32 mouse cellular contexts compared by ENCODE assay signal in the genomic region with DNA sequence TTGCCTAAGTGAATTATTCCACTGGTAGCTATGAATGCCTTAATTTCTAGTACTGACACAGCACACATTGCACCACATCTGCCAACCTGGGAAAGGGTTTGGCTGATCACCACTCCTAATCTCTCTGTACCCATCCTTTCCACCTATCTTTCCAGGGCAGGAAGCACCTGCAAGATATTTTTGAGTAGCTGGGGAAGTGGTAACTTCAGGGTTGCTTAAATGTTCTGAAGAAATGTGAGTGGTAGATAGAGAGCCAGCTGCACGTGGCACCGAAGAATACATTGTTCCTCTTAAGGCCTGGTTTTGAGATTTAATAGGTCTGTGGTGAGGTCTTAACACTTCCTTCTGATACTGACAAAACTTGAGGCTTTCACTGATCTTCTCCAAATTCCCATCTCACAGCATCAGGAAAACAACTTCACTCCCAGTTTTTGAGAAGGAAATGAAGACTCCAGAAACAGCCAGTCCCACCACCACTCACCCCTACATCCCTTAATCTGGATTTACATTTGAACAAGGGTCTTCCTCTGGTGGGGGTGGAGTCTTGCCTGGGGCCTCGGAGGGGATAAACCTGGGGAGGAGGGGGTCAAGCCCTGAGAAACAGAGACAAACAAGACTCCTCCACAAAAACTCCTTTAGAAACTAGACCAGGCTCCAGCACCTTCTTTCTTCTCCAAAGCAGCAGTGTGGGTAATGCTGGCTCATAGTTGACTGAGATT. TPM values are rescaled to one million over a fixed set of nuclear protein-coding genes. Genes with fewer than 3 reads are reported as not detected.
DNase-seq lines count a peak whose midpoint lies in the region; ATAC-seq lines count a peak whose summit lies in the region.
"Had no signal": no experiment of that assay in that cellular context is flagged by ENCODE, and none has a peak within 500 bp of the region (broad histone marks: within the 10 kb centered on the region; RNA-seq: fewer than 3 reads in every experiment).

No protein-coding gene starts in this region.

- no peaks in the 10 kb centered on the region for H3K4me1 ChIP-seq in limb, embryonic 10.5 days
- no peaks in the 10 kb centered on the region for H3K4me1 ChIP-seq in kidney, embryonic 15.5 days
- H3K4me1 ChIP-seq: embryonic facial prominence, embryonic 15.5 days; forebrain, embryonic 13.5 days; heart, embryonic 10.5 days; limb, embryonic 13.5 days; lung, embryonic 15.5 days had no signal

- H3K9me3 ChIP-seq in limb, embryonic 10.5 days (replicated peaks): no peaks in the 10 kb centered on the region
- H3K9me3 ChIP-seq in kidney, embryonic 15.5 days (replicated peaks): no peaks in the 10 kb centered on the region
- H3K9me3 ChIP-seq: embryonic facial prominence, embryonic 10.5 days; embryonic facial prominence, embryonic 15.5 days; forebrain, embryonic 13.5 days; heart, embryonic 10.5 days; heart, embryonic 15.5 days; hindbrain, embryonic 13.5 days; limb, embryonic 13.5 days; lung, embryonic 15.5 days; neural tube, embryonic 13.5 days had no signal

- H3K36me3 ChIP-seq in limb, embryonic 10.5 days: no peaks in the 10 kb centered on the region
- H3K36me3 ChIP-seq in kidney, embryonic 15.5 days: no peaks in the 10 kb centered on the region
- H3K36me3 ChIP-seq: embryonic facial prominence, embryonic 10.5 days; embryonic facial prominence, embryonic 15.5 days; heart, embryonic 10.5 days; heart, embryonic 15.5 days; hindbrain, embryonic 13.5 days; limb, embryonic 13.5 days; lung, embryonic 15.5 days; neural tube, embryonic 13.5 days had no signal

- no peak overlapping the region for H3K27ac ChIP-seq in limb, embryonic 10.5 days
- H3K27ac ChIP-seq in kidney, embryonic 15.5 days: no peak overlapping the region
- H3K27ac ChIP-seq: embryonic facial prominence, embryonic 10.5 days; embryonic facial prominence, embryonic 15.5 days; forebrain, embryonic 13.5 days; heart, embryonic 10.5 days; heart, embryonic 15.5 days; hindbrain, embryonic 13.5 days; layer of hippocampus, adult 2 months; left cerebral cortex, adult 2 months; limb, embryonic 13.5 days; lung, embryonic 15.5 days; neural tube, embryonic 13.5 days; stomach, postnatal 0 days had no signal

- H3K27me3 ChIP-seq in limb, embryonic 10.5 days (ENCODE audit: low read depth, poor library complexity, severe bottlenecking): peaks cover 64% of the 10 kb centered on the region
- H3K27me3 ChIP-seq in kidney, embryonic 15.5 days: 0 out of 2 replicates have a peak, but pooled peaks cover 4% of the 10 kb centered on the region
- H3K27me3 ChIP-seq: embryonic facial prominence, embryonic 15.5 days; forebrain, embryonic 13.5 days; heart, embryonic 15.5 days; hindbrain, embryonic 13.5 days; neural tube, embryonic 13.5 days had no signal

- no peak overlapping the region for H3K4me2 ChIP-seq in kidney, embryonic 15.5 days
- H3K4me2 ChIP-seq: embryonic facial prominence, embryonic 15.5 days; forebrain, embryonic 13.5 days; heart, embryonic 15.5 days; hindbrain, embryonic 13.5 days; limb, embryonic 13.5 days; liver, embryonic 11.5 days; lung, embryonic 15.5 days; neural tube, embryonic 13.5 days had no signal

- no peak overlapping the region for H3K4me3 ChIP-seq in limb, embryonic 10.5 days
- H3K4me3 ChIP-seq in kidney, embryonic 15.5 days (replicated peaks): no peak overlapping the region
- H3K4me3 ChIP-seq: embryonic facial prominence, embryonic 10.5 days; embryonic facial prominence, embryonic 15.5 days; forebrain, embryonic 13.5 days; heart, embryonic 10.5 days; heart, embryonic 15.5 days; hindbrain, embryonic 13.5 days; layer of hippocampus, adult 2 months; left cerebral cortex, adult 2 months; limb, embryonic 13.5 days; lung, embryonic 15.5 days; neural tube, embryonic 13.5 days had no signal

- no peak overlapping the region for H3K9ac ChIP-seq in kidney, embryonic 15.5 days
- H3K9ac ChIP-seq: embryonic facial prominence, embryonic 15.5 days; forebrain, embryonic 13.5 days; heart, embryonic 15.5 days; hindbrain, embryonic 13.5 days; limb, embryonic 13.5 days; lung, embryonic 15.5 days; neural tube, embryonic 13.5 days had no signal

- DNase-seq in thymus, postnatal 14 days: peak; percentile 18
- no peak for DNase-seq in thymus, postnatal 4 days
- DNase-seq in ES-CJ7 (ENCODE audit: low read depth, low spot score): peak; percentile 52
- no peak for DNase-seq in limb, embryonic 10.5 days (ENCODE audit: low spot score)
- DNase-seq: adrenal gland, postnatal 14 days; cerebellum, adult 11 months; cerebellum, adult 9-11 months; gastrocnemius, postnatal 10 days; heart, adult 11 months; heart, postnatal 36 days; kidney, postnatal 36 days; right cerebral cortex, postnatal 4 days; thymus, adult 18-20 months had no signal

- 66% methylated on average over 3 of the region's 3 CpGs for WGBS in limb, embryonic 10.5 days
- 64% methylated on average over 3 of the region's 3 CpGs for WGBS in kidney, embryonic 15.5 days

- peak; percentile 97 for ATAC-seq in common myeloid progenitor, adult 5-6 weeks (replicated peaks; ENCODE audit: low read depth, poor library complexity, severe bottlenecking)
- peak; percentile 52; the same call in 1 of the 2 replicates for ATAC-seq in megakaryocyte-erythroid progenitor cell, adult 5-6 weeks (replicated peaks; ENCODE audit: low FRiP score, low TSS enrichment, poor library complexity, severe bottlenecking)
- ATAC-seq in kidney, embryonic 15.5 days (replicated peaks; ENCODE audit: low FRiP score): no peak
- ATAC-seq in erythroblast, adult 5-6 weeks (replicated peaks; ENCODE audit: low FRiP score, poor library complexity, severe bottlenecking): no peak
- ATAC-seq: forebrain, embryonic 13.5 days; intestine, postnatal 0 days; Patski had no signal

RNA-seq across cellular contexts. Expression of a gene that starts 8.0 kb away (rescaled TPM):
- 3.7 and 5.1 TPM in 2 replicates for total RNA-seq in common myeloid progenitor, adult 5-6 weeks (2017)
- total RNA-seq in megakaryocyte-erythroid progenitor cell, adult 5-6 weeks (2014; fragmentation: Nextera tagmentation): 0.31 TPM in 1 of 2 replicates, not detected in the other
- total RNA-seq in megakaryocyte-erythroid progenitor cell, adult 5-6 weeks (2017): 0.30 TPM in 1 of 2 replicates, not detected in the other
- polyA plus RNA-seq in limb, embryonic 10.5 days (2016; fragmentation: Nextera tagmentation; extraction: Ambion mirVana): 0.40 and 0.61 TPM in 2 replicates
- polyA plus RNA-seq in kidney, embryonic 15.5 days (2015; fragmentation: Nextera tagmentation; extraction: Ambion mirVana): 0.80 and 0.92 TPM in 2 replicates
- 1.5 TPM in 1 of 2 replicates, not detected in the other for total RNA-seq in erythroblast, adult 5-6 weeks (2015; ENCODE audit: low replicate concordance)
- total RNA-seq in erythroblast, adult 5-6 weeks (2017; ENCODE audit: low replicate concordance): 0.28 TPM in 1 of 2 replicates, not detected in the other

RNA-seq across cellular contexts. Expression of a gene that starts 29.9 kb away (rescaled TPM):
- total RNA-seq in common myeloid progenitor, adult 5-6 weeks (2017): 150 and 166 TPM in 2 replicates
- total RNA-seq in megakaryocyte-erythroid progenitor cell, adult 5-6 weeks (2014; fragmentation: Nextera tagmentation): 246 and 263 TPM in 2 replicates
- total RNA-seq in megakaryocyte-erythroid progenitor cell, adult 5-6 weeks (2017): 136 and 138 TPM in 2 replicates
- polyA plus RNA-seq in limb, embryonic 10.5 days (2016; fragmentation: Nextera tagmentation; extraction: Ambion mirVana): 111 and 116 TPM in 2 replicates
- polyA plus RNA-seq in kidney, embryonic 15.5 days (2015; fragmentation: Nextera tagmentation; extraction: Ambion mirVana): 176 and 184 TPM in 2 replicates
- 86.9 and 180 TPM in 2 replicates for total RNA-seq in erythroblast, adult 5-6 weeks (2015; ENCODE audit: low replicate concordance)
- 44.0 and 61.8 TPM in 2 replicates for total RNA-seq in erythroblast, adult 5-6 weeks (2017; ENCODE audit: low replicate concordance)

RNA-seq across cellular contexts. Expression of a gene that starts 30.1 kb away (rescaled TPM):
- total RNA-seq in common myeloid progenitor, adult 5-6 weeks (2017): 218 and 225 TPM in 2 replicates
- 216 and 277 TPM in 2 replicates for total RNA-seq in megakaryocyte-erythroid progenitor cell, adult 5-6 weeks (2014; fragmentation: Nextera tagmentation)
- total RNA-seq in megakaryocyte-erythroid progenitor cell, adult 5-6 weeks (2017): 239 and 271 TPM in 2 replicates
- polyA plus RNA-seq in limb, embryonic 10.5 days (2016; fragmentation: Nextera tagmentation; extraction: Ambion mirVana): 178 and 190 TPM in 2 replicates
- 224 and 234 TPM in 2 replicates for polyA plus RNA-seq in kidney, embryonic 15.5 days (2015; fragmentation: Nextera tagmentation; extraction: Ambion mirVana)
- 74.8 and 98.4 TPM in 2 replicates for total RNA-seq in erythroblast, adult 5-6 weeks (2015; ENCODE audit: low replicate concordance)
- total RNA-seq in erythroblast, adult 5-6 weeks (2017; ENCODE audit: low replicate concordance): 62.6 and 62.9 TPM in 2 replicates

RNA-seq across cellular contexts. Expression of a gene that starts 42.5 kb away (rescaled TPM):
- not detected in 2 replicates for total RNA-seq in common myeloid progenitor, adult 5-6 weeks (2017)
- not detected in 2 replicates for total RNA-seq in megakaryocyte-erythroid progenitor cell, adult 5-6 weeks (2014; fragmentation: Nextera tagmentation)
- not detected in 2 replicates for total RNA-seq in megakaryocyte-erythroid progenitor cell, adult 5-6 weeks (2017)
- 1.1 and 1.6 TPM in 2 replicates for polyA plus RNA-seq in limb, embryonic 10.5 days (2016; fragmentation: Nextera tagmentation; extraction: Ambion mirVana)
- polyA plus RNA-seq in kidney, embryonic 15.5 days (2015; fragmentation: Nextera tagmentation; extraction: Ambion mirVana): 5.2 and 8.1 TPM in 2 replicates
- not detected in 2 replicates for total RNA-seq in erythroblast, adult 5-6 weeks (2015; ENCODE audit: low replicate concordance)
- not detected in 2 replicates for total RNA-seq in erythroblast, adult 5-6 weeks (2017; ENCODE audit: low replicate concordance)

RNA-seq across cellular contexts. Expression of a gene that starts 59.9 kb away (rescaled TPM):
- total RNA-seq in common myeloid progenitor, adult 5-6 weeks (2017): 0.34 TPM in 1 of 2 replicates, not detected in the other
- total RNA-seq in megakaryocyte-erythroid progenitor cell, adult 5-6 weeks (2014; fragmentation: Nextera tagmentation): not detected in 2 replicates
- total RNA-seq in megakaryocyte-erythroid progenitor cell, adult 5-6 weeks (2017): 0.19 TPM in 1 of 2 replicates, not detected in the other
- 0.04 TPM in 1 of 2 replicates, not detected in the other for polyA plus RNA-seq in limb, embryonic 10.5 days (2016; fragmentation: Nextera tagmentation; extraction: Ambion mirVana)
- 0.14 and 0.44 TPM in 2 replicates for polyA plus RNA-seq in kidney, embryonic 15.5 days (2015; fragmentation: Nextera tagmentation; extraction: Ambion mirVana)
- not detected in 2 replicates for total RNA-seq in erythroblast, adult 5-6 weeks (2015; ENCODE audit: low replicate concordance)
- 0.77 and 0.84 TPM in 2 replicates for total RNA-seq in erythroblast, adult 5-6 weeks (2017; ENCODE audit: low replicate concordance)

Comparison
In these comparisons a context has a peak if more than half of its experiments do, and no peak if none do; other contexts are left out.
1. DNase-seq: peak in thymus, postnatal 14 days (single experiment) and ES-CJ7 (single experiment); none in thymus, postnatal 4 days (single experiment) and limb, embryonic 10.5 days (single experiment).
2. ATAC-seq: peak in common myeloid progenitor, adult 5-6 weeks (single experiment) and megakaryocyte-erythroid progenitor cell, adult 5-6 weeks (single experiment); none in kidney, embryonic 15.5 days (single experiment) and erythroblast, adult 5-6 weeks (single experiment).